Mouse (Mus musculus) MEL (cell line): ENCODE measurements around the gene Podnl1. TPM values are rescaled to one million over a fixed set of nuclear protein-coding genes. Genes with fewer than 3 reads are reported as not detected.
A peak's percentile ranks its signal among the peaks of the same experiment; 100 is the strongest.

Source experiments
- DNase-seq: peaks from one replicate; pipeline ENCODE4 v3.0.0; 2011; ENCODE audit warnings: low read depth, low spot score
- H3K27ac ChIP-seq: 2 replicates; pipeline ENCODE4 v1.5.1; 2012; ENCODE audit warnings: low read depth, mild to moderate bottlenecking, control low read depth, low read length, moderate library complexity; ENCODE audit not compliant: control insufficient read depth
- H3K27me3 ChIP-seq, 2 experiments: fragments of 150-350 bp in 1 of 2; sonication (generic) in 1 of 2; 2 replicates each; pipeline ENCODE4 v1.6.1; 2012; ENCODE audit warnings: low read length in 2 of 2, mild to moderate bottlenecking in 2 of 2, improper control_type of control experiment in 1 of 2, moderate library complexity in 1 of 2; ENCODE audit not compliant: insufficient read depth in 2 of 2, control insufficient read depth in 1 of 2
- H3K36me3 ChIP-seq, 2 experiments: 2 replicates each; pipeline ENCODE4 v1.6.1; 2012 to 2014; ENCODE audit warnings: low read length in 2 of 2, improper control_type of control experiment in 1 of 2, inconsistent platforms in 1 of 2, mild to moderate bottlenecking in 1 of 2; ENCODE audit not compliant: insufficient read depth in 2 of 2, control insufficient read depth in 1 of 2
- H3K4me1 ChIP-seq, 2 experiments: fragments of 150-350 bp in 1 of 2; sonication (generic) in 1 of 2; 2 replicates each; pipeline ENCODE4 v1.6.1; 2012; ENCODE audit warnings: low read length in 2 of 2, improper control_type of control experiment in 1 of 2, mild to moderate bottlenecking in 1 of 2; ENCODE audit not compliant: insufficient read depth in 2 of 2, control insufficient read depth in 1 of 2
- H3K4me3 ChIP-seq, 2 experiments: fragments of 150-350 bp in 1 of 2; sonication (generic) in 1 of 2; 2 replicates each; pipeline ENCODE4 v1.5.1; 2012; ENCODE audit warnings: low read depth in 2 of 2, low read length in 2 of 2, mild to moderate bottlenecking in 2 of 2, moderate library complexity in 2 of 2, control low read depth in 1 of 2, improper control_type of control experiment in 1 of 2; ENCODE audit not compliant: control insufficient read depth in 1 of 2, insufficient read depth in 1 of 2
- H3K79me2 ChIP-seq: 2 replicates; pipeline ENCODE4 v1.6.1; 2012; ENCODE audit warnings: mild to moderate bottlenecking, low read length, moderate library complexity; ENCODE audit not compliant: control insufficient read depth, poor library complexity, insufficient read depth
- H3K9ac ChIP-seq: 2 replicates; pipeline ENCODE4 v1.6.1; 2012; ENCODE audit warnings: low read depth, mild to moderate bottlenecking, control low read depth, low read length, moderate library complexity; ENCODE audit not compliant: control insufficient read depth, poor library complexity, severe bottlenecking
- H3K9me3 ChIP-seq: fragments of 150-350 bp; sonication (generic); replicated peaks from 2 replicates; pipeline ENCODE4 v1.6.1; 2012; ENCODE audit warnings: mild to moderate bottlenecking, low read length, improper control_type of control experiment, moderate library complexity; ENCODE audit not compliant: insufficient read depth
- BHLHE40 ChIP-seq: IDR thresholded peaks from 2 replicates; pipeline ENCODE4 v1.6.1; 2012; ENCODE audit warnings: low read depth, mild to moderate bottlenecking, inconsistent platforms, low read length, improper control_type of control experiment, borderline replicate concordance
- CTCF ChIP-seq, 3 experiments: IDR thresholded peaks in 2 of 3; conservative IDR thresholded peaks in 1 of 3; 2 replicates each; pipeline ENCODE4 v1.5.1; 2011 to 2012; ENCODE audit warnings: low read length in 3 of 3, low read depth in 2 of 3, mild to moderate bottlenecking in 2 of 3, improper control_type of control experiment in 1 of 3, inconsistent platforms in 1 of 3, mixed read lengths in 1 of 3, moderate library complexity in 1 of 3; ENCODE audit not compliant: control insufficient read depth in 1 of 3, insufficient read depth in 1 of 3, poor library complexity in 1 of 3, severe bottlenecking in 1 of 3
- ELF1 ChIP-seq: IDR thresholded peaks from 2 replicates; pipeline ENCODE4 v1.6.1; 2014; ENCODE audit warnings: low read depth, mild to moderate bottlenecking, inconsistent platforms, low read length, improper control_type of control experiment, moderate library complexity
- HCFC1 ChIP-seq: IDR thresholded peaks from 2 replicates; pipeline ENCODE4 v1.6.1; 2012; ENCODE audit warnings: low read depth, mild to moderate bottlenecking, inconsistent platforms, low read length, improper control_type of control experiment, moderate library complexity
- MAZ ChIP-seq: IDR thresholded peaks from 2 replicates; pipeline ENCODE4 v1.6.1; 2012; ENCODE audit warnings: low read depth, mild to moderate bottlenecking, inconsistent platforms, low read length, improper control_type of control experiment
- MEF2A ChIP-seq: IDR thresholded peaks from 2 replicates; pipeline ENCODE4 v1.6.1; 2014; ENCODE audit warnings: low read depth, mild to moderate bottlenecking, inconsistent platforms, low read length, improper control_type of control experiment; ENCODE audit not compliant: poor library complexity, insufficient replicate concordance, severe bottlenecking; ENCODE audit errors: extremely low read depth
- MXI1 ChIP-seq: IDR thresholded peaks from 2 replicates; pipeline ENCODE4 v1.6.1; 2011; ENCODE audit warnings: mild to moderate bottlenecking, low read depth, low read length, improper control_type of control experiment
- MYB ChIP-seq: IDR thresholded peaks from 2 replicates; pipeline ENCODE4 v1.6.1; 2011; ENCODE audit warnings: mild to moderate bottlenecking, low read depth, low read length, improper control_type of control experiment
- MYC ChIP-seq: IDR thresholded peaks from 2 replicates; pipeline ENCODE4 v1.6.1; 2011; ENCODE audit warnings: low read depth, mild to moderate bottlenecking, low read length, improper control_type of control experiment, moderate library complexity
- NELFE ChIP-seq: IDR thresholded peaks from 2 replicates; pipeline ENCODE4 v1.6.1; 2011; ENCODE audit warnings: low read depth, low read length, improper control_type of control experiment
- POLR2A ChIP-seq, 2 experiments: IDR thresholded peaks; 2 replicates each; pipeline ENCODE4 v1.6.1; 2011 to 2012; ENCODE audit warnings: low read length in 2 of 2, mild to moderate bottlenecking in 2 of 2, control low read depth in 1 of 2, improper control_type of control experiment in 1 of 2, low read depth in 1 of 2, moderate library complexity in 1 of 2; ENCODE audit not compliant: control insufficient read depth in 1 of 2, insufficient read depth in 1 of 2, poor library complexity in 1 of 2
- POLR2AphosphoS2 ChIP-seq: IDR thresholded peaks from 2 replicates; pipeline ENCODE4 v1.6.1; 2011; ENCODE audit warnings: low read length, improper control_type of control experiment
- RAD21 ChIP-seq: IDR thresholded peaks from 2 replicates; pipeline ENCODE4 v1.6.1; 2011; ENCODE audit warnings: mild to moderate bottlenecking, low read depth, low read length, improper control_type of control experiment
- SMC3 ChIP-seq: IDR thresholded peaks from 2 replicates; pipeline ENCODE4 v1.6.1; 2011; ENCODE audit warnings: low read depth, low read length, improper control_type of control experiment
- TAL1 ChIP-seq: IDR thresholded peaks from 2 replicates; pipeline ENCODE4 v1.6.1; 2012; ENCODE audit warnings: mild to moderate bottlenecking, inconsistent platforms, low read length, moderate library complexity, mixed read lengths
- ZMIZ1 ChIP-seq: IDR thresholded peaks from 2 replicates; pipeline ENCODE4 v1.6.1; 2012; ENCODE audit warnings: low read depth, mild to moderate bottlenecking, inconsistent platforms, low read length, improper control_type of control experiment, moderate library complexity
- ZNF384 ChIP-seq: IDR thresholded peaks from 2 replicates; pipeline ENCODE4 v1.6.1; 2012; ENCODE audit warnings: low read depth, mild to moderate bottlenecking, inconsistent platforms, low read length, improper control_type of control experiment
- polyA plus RNA-seq, 2 experiments: library from polyadenylated mRNA; stranded (reverse) in 1 of 2; unstranded in 1 of 2; fragments of >175 nt in 1 of 2; fragments of >200 nt in 1 of 2; gene quantifications; 2 replicates each; pipeline versions ENCODE4 v1.2.1 to v1.2.4; 2012; ENCODE audit warnings: low replicate concordance in 2 of 2, low read depth in 1 of 2; ENCODE audit not compliant: insufficient read length in 2 of 2, insufficient read depth in 1 of 2, missing spikeins in 1 of 2
- total RNA-seq: library from RNA; depleted of rRNA; stranded (reverse); fragments of 300-350 nt; gene quantifications from 2 replicates; pipeline ENCODE4 v1.2.3, GENCODE M21; 2012

The Podnl1 gene
- total and polyA plus RNA-seq, 3 experiments = 0.04 to 0.08 TPM; not detected in 1

GRCm38 (mm10) chr8:84128277-84128676 lies 2.5 kb downstream of the Podnl1 start:
- Histone ChIP-seq H3K27me3 (no peaks in the 10 kb centered on the region), H3K9ac (no peak overlapping the region), H3K79me2 (no peaks in the 10 kb centered on the region), H3K36me3 (no peaks in the 10 kb centered on the region), H3K4me3 (no peak overlapping the region), H3K9me3 (no peaks in the 10 kb centered on the region), H3K27ac (no peak overlapping the region), H3K4me1 (peaks cover 0 to 7% of the 10 kb centered on the region in 2 experiments; a peak in 1 of 4 replicates)
- TF ChIP-seq RAD21 = peak; percentile 5
- no peak for TF ChIP-seq BHLHE40
- DNase-seq = no peak

GRCm38 (mm10) chr8:84130806-84131205 lies 5.0 kb downstream of the Podnl1 start:
- no peak for DNase-seq
- H3K27ac ChIP-seq = no peak overlapping the region
- H3K27me3 ChIP-seq = no peaks in the 10 kb centered on the region
- no peak overlapping the region for H3K9ac ChIP-seq
- no peak for TF ChIP-seq NELFE
- no peak for TF ChIP-seq MXI1
- TF ChIP-seq MYC = no peak
- no peaks in the 10 kb centered on the region; a peak in 1 of 4 replicates for H3K36me3 ChIP-seq
- no peak overlapping the region for H3K4me3 ChIP-seq
- no peaks in the 10 kb centered on the region for H3K9me3 ChIP-seq
- H3K4me1 ChIP-seq = peaks cover 0 to 7% of the 10 kb centered on the region in 2 experiments; a peak in 1 of 4 replicates
- H3K79me2 ChIP-seq = no peaks in the 10 kb centered on the region

GRCm38 (mm10) chr8:84132225-84132624 lies 6.4 kb downstream of the Podnl1 start:
- H3K27ac ChIP-seq = no peak overlapping the region
- DNase-seq = no peak
- TF ChIP-seq POLR2AphosphoS2 (no peak), HCFC1 (no peak), POLR2A (IDR thresholded peaks at IDR 0.05; ENCODE audit: control insufficient read depth in 1 of 2, insufficient read depth in 1 of 2, low read depth in 1 of 2, low read length in 2 of 2, poor library complexity in 1 of 2) (no peak), MEF2A (no peak), MAZ (no peak), ZMIZ1 (no peak), TAL1 (no peak), ELF1 (no peak), NELFE (no peak), CTCF (IDR thresholded peaks at IDR 0.05 in 2 of 3, conservative IDR thresholded peaks at IDR 0.05 in 1 of 3; ENCODE audit: control insufficient read depth in 1 of 3, insufficient read depth in 1 of 3, low read depth in 2 of 3, low read length in 3 of 3, poor library complexity in 1 of 3, severe bottlenecking in 1 of 3) (no peak), MYB (no peak), SMC3 (no peak), ZNF384 (no peak)
- no peaks in the 10 kb centered on the region for H3K9me3 ChIP-seq
- H3K36me3 ChIP-seq = no peaks in the 10 kb centered on the region; a peak in 1 of 4 replicates
- no peaks in the 10 kb centered on the region for H3K27me3 ChIP-seq
- peaks cover 0 to 7% of the 10 kb centered on the region in 2 experiments; a peak in 1 of 4 replicates for H3K4me1 ChIP-seq
- H3K9ac ChIP-seq = no peak overlapping the region
- H3K4me3 ChIP-seq = no peak overlapping the region
- no peaks in the 10 kb centered on the region for H3K79me2 ChIP-seq
